Mouse (Mus musculus) thymus, postnatal 0 days (tissue): ENCODE measurements around the gene 2900011O08Rik. TPM values are rescaled to one million over a fixed set of nuclear protein-coding genes. Genes with fewer than 3 reads are reported as not detected.
A peak's percentile ranks its signal among the peaks of the same experiment; 100 is the strongest.

ENCODE experiments used
- DNase-seq: peaks from one replicate; pipeline ENCODE4 v3.0.0-alpha.2; 2015; ENCODE audit warnings: low spot score
- polyA plus RNA-seq: library from polyadenylated mRNA; unstranded; fragments of >200 nt; fragmentation: Nextera tagmentation; extraction: Ambion mirVana; gene quantifications from 2 replicates; pipeline ENCODE4 v1.2.1, GENCODE M21; 2015

Gene 2900011O08Rik
- polyA plus RNA-seq, 1 experiment from 2014 or later: 0.05 TPM

DNA sequence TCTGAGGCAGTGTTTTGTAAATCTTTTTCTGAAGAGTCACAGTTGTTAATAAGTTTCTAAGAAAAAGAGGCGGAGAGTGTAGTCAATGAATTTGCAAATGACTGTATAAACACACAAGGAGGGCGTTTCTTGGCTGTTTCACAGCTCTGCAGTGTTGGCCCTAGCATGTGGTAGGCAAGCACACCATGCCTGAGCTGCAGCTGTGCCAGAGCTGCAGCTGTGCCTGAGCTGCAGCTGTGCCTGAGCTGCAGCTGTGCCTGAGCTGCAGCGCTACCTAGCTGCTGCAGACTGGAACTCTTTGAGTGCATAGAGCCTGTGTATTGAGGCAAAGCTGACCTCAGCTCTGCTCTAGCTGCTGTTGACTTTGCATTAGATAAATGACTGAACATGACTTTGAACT lies 17.8 kb downstream of the 2900011O08Rik start:
- DNase-seq: peak; percentile 3

DNA sequence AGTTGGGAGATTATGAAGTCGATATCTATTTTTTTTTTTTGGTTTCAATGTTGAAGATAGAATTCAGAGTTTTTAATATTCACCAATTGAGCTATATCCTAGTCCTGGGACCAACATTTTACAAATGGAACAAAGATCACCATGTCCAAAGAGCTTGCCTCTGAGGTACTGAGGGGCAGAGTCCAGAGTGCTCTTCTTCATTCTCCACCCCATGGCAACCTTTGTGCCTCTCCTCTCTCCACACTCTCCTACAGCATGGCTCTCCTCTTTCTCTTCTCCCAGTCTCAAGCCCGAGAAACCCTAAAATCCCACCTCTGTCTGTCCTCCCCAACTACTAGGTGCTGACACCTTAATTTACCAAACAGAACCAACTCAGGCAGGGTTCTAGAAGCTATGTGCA lies 18.3 kb downstream of the 2900011O08Rik start:
- no peak for DNase-seq

DNA sequence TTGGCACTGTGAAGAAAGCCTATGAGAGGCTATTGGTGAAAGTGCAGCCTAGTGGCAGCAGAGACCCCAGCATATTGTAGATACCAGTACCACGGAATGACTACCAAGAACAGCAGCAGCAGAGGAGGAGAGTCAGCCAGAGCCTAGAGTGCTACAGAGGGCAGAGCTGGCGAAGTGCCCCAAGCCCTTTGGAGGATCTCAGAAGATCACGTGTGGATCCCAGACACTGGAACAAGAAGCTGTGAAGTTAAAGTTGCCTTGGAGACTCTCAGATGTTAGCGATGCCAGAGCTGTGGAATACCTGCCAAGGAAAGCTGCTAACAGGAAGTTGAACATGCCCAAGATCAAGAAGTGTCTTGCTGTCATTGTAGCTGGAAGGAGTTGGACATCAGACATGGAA lies 18.9 kb downstream of the 2900011O08Rik start:
- DNase-seq: no peak

DNA sequence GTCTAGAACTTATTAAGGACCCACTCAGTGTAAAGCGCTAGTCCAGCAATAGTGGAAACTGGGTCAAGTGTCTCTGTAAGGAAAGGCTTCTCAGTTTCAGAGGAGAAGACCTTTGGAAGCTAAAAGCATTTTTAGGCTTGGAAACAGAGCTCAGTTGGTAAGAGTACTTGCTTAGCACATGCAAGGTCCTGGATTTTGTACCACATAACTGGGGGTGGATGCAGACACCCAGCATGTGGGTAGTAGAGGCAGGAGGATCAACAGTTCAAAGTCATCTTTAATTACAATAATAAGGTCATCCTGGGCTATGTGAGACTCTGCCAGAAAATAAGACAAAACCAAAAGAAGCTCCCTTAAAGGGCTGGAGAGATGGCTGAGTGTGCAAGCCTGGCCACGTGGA lies 21.7 kb downstream of the 2900011O08Rik start:
- DNase-seq: no peak

DNA sequence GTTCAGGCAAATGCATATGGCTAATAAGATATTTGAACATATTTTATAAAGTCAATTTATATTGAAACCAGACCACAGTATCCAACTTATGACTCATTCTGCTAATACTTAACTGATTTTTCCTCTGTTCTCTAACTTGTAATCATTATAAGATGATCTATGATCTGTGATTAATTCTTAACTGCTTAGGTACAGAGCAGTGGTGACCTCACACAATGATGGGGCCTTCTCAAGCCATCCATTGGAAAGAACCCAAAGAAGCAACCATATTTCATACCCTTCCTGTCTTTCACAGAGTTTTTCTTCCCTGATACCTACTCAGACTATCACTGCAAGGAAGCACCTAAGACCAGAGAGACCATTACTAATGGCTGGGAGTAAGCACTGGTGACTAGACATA lies 22.3 kb downstream of the 2900011O08Rik start:
- DNase-seq: no peak

DNA sequence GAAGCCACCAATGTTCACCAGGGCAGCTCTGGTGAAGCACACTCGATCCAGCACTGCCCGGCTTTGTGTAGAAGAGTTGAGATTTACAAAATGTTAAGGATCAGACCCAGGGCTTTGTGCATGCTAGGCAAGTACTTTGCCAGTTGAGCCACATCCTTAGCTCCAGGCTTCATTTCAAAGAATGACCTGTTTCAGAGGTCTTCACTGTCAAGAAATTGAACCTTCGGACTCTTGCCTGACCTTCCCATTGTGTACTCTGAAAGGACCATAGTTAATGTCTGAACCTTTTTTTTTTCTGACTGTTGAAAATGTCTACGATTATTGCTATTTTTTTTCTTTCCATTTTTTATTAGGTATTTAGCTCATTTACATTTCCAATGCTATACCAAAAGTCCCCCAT lies 23.6 kb downstream of the 2900011O08Rik start:
- no peak for DNase-seq

DNA sequence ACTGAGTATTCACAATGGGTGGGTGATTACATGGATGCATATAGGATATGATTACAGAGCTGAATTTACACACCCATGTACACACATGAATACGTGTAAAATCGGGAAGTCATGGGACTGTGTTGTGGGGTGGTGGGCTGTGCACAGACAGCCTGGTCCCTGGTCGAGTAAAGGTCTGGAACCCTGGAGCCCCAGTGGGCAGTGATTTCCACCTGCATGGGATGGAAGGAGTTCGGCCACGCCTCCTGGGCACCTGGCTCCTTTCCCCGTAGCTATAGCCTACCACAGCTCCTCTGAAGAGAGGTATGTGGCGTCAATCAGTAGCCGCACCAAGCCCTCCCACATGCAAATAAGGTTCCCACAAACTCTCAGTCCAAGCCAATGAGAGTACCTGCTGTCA lies 30.9 kb downstream of the 2900011O08Rik start:
- DNase-seq: no peak

DNA sequence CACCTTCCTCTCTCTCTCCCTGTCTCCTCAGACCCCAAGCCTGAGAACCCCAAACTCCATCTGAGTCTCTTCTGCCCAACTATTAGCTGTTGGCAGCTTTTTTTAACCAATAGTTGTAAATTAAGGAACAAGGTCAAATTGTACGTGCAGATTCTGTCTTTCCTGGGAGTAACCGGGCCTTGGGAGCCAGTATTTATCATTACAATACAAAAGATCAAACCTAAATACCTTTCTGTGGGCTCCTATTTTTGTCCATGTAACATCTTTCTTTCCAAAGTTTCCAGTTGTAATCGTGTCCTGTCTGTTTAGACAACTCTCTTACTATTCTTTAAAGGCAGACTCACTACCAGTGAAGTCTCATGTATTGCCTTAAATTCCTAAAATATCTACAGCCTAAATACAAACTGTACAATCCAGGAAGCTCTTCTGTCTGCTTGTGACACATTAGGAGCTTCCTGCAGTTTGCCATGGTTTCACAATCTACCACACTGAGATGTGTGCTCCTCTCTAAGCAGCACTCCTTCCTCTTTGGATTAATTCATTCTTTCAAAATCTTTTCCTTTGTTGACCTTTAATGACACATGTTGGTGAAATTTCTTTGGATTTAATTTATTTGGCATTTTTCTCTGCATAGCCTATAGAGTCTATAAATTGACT lies 34.9 kb downstream of the 2900011O08Rik start:
- DNase-seq: no peak

DNA sequence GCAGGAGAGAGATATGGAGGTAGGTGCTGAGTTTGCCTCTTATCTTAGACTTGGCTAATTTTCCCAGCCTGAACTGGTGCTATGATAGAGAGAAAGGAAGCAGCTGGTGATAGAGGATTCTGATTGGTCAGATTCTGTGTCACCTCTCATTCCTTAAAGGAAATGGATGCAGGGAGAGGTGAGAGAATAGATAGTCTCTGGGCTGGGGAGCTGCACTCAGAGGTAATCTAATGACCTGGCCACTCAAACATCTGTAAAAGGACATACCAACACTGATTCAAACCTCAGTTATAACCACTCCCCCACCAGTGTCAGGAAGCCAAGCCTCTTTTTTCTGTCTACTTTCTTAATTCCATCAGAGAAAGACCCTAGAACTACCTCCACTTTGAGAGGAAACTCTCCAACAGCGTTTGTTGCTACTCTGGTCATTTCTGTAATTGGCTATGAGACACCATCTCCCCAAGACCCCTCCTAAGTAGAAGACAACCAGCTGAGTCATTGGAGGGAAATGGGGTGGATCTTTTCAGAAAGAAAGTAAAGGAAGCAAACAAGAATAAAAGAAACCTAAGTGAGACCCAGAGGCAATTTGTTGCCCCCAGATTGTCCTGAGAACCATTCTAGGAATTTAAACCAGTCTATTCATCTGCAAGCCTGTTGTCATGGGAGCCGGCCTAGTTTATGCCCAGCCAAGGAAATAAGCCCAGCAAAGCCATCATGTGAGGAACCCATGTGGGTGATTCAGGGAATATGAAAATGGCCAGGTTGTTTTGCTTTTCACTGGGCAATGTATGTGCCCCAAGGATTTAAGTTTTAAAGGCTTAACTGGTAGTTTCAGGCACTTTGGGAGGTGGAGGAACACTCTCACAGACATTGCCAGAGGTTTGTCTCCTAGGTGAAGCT lies 38.9 kb downstream of the 2900011O08Rik start:
- no peak for DNase-seq

DNA sequence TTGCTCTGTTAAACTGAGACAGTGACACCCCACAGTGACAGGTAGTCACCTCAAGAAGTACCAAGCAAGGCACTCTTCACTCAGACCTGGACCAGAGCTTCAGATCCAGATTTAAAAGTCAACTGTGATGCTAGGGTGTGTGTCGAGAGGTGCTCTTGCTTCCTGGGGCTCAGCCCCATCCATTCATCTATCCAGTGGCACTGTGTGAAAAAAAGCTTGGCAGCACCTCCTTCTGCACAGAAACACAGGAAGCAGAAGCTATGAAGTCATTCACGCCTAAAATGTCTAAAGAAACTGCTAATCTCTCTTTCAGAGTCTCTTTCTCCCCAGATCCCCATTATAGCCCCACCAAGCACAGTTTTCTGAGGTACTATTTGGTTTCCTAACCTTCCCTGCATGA lies 42.7 kb downstream of the 2900011O08Rik start:
- no peak for DNase-seq

DNA sequence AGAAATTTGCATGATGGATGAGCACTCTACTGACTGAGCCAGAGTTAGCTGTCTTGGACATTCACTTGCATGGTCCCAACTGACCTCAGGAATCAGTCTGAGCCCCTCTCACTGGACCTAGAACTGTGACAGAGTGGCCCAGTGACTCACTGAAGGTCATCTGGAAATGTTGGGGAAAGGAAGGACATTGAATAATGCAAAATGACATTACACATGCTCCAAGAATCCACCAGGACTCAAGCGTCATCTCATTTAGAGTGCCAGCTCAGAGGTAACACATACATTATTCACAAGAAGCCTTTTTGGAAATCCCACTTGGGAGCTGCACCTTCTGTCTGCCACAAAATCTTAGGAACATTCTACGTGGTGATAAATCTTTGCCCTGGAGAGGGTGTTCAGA lies 43.4 kb downstream of the 2900011O08Rik start:
- DNase-seq: no peak

DNA sequence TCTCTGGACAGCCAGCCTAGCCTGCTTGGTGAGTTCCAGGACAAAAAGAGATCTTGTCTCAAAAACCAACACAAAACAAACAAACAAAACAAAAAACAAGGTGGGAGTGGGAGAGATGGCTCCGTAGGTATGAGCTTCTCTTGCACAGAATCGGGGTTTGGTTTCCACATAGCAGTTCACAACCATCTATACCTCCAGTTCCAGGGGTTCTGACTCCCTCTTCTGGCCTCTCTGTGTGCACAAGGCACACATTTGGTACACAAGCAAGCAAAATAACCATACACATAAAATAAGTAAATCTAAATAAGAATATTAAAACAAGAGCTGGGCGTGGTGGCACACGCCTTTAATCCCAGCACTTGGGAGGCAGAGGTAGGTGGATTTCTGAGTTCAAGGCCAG lies 44.2 kb downstream of the 2900011O08Rik start:
- DNase-seq: no peak

DNA sequence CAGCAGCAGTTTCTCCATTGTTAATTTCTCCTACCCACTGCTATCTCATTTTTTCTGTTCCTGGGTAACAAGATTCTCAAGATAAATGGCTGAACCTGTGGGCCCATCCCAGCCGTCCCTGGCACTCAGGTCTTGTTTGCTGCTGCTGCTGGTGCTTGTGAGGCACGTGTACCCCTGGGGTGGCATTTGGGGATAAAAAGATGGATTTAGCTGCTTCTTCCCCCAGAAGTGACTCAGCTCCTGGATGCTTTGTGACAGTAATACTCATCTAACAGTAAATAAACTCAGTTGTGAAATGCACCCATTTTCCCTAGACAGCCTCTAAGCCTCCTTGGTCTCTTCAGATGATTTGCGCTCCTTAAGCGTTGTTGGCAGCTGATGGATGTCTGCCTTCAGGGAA lies 46.7 kb downstream of the 2900011O08Rik start:
- DNase-seq: no peak

DNA sequence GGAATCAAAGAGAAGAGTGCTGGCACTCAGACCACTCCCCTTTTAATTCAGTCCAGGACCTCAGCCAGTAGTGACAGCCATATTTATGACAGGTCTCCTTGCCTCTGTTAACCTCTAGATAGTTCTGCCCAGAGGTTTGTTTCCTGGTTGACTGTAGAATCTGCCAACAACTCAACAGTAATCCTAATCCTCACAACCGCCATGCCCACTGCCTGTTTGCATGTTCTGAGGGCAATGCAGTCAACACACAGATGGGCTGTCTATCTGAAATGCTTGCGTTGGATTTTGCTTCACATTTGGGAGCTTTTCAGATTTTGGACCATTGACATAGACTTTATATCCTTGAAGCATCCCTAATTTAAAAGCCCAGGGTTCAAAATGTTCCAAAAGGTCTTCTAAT lies 56.0 kb downstream of the 2900011O08Rik start:
- no peak for DNase-seq

DNA sequence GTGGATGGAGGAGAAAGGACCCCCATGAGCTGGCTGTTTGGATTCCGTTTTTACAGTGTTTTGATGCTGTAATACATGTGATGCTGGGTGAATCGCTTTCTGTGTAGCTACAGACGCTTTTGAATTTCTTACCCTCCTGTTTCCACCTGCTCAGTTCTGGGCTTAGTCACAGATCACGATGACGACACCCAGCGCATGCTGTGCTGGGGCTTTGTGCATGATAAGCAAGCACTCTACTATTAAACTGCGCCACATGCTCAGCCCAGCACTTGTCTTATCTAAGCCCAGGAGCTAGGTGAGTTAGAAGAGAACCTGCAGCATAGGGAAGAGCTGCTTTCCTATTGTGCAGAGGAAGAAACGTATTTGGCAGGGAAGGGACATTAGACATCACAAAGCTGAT lies 58.3 kb downstream of the 2900011O08Rik start:
- DNase-seq: no peak

DNA sequence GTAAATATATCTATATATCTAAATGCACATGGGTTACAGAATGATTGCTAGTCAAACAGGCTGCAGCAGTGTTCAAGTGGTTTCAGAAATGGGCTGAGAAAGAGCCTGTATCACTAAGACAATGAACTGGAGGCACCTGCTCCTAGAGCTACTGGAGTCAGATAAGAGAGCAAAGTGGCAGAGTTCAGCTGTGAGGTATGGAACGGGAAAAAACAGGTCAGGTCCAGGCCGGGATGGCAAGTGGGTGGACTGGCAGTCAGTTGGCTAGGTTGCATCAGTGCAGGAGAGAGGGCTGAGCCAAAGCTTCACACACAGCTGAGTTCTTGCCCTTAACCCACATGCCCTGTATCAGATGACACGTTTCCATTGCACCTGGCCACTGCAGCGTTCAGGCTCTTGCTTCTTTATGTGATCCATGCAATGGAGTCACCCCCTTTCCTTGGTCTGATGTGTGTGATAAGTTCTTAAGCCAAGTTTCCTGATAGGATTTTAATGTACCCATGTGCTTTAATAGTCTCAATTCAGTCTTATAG lies 59.9 kb downstream of the 2900011O08Rik start:
- DNase-seq: no peak

DNA sequence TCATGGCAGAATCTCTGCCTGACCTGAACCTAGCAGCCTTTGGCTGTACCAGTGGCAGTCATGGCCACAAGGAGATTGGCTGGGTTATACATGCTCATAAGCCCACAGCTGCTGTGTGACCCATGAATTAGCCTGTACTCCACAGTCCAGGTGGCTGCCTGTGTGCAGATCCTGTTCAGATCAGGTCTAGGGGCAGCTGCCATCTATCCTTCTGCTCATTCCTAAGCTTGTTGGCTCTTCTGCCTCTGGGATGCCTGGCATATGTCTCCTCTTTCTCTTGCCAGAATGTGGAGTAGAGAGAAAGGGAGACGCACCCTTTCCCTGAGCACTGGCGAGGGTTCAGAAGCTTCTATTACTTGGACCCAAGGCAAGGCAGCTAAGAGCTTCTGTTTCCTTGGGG lies 65.8 kb downstream of the 2900011O08Rik start:
- no peak for DNase-seq

DNA sequence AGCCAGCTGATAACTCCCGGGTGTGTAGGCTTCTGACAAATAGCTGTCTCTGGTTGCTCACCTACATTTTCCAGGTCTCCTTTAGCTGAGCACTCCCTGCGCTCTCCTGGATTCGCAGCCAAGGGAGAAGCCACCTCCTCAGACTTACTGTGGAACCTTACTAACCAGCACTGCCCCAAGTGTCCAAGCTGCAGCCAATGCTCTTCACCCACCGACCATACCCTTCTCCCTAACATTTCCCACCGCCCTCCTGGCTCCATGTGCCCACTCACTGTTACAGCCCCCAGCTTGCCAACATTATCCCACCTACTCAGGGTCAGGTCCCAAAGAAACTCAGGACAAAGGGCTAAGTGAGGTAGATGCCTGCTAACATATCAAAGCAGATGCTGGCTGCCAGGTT lies 66.7 kb downstream of the 2900011O08Rik start:
- DNase-seq: no peak

DNA sequence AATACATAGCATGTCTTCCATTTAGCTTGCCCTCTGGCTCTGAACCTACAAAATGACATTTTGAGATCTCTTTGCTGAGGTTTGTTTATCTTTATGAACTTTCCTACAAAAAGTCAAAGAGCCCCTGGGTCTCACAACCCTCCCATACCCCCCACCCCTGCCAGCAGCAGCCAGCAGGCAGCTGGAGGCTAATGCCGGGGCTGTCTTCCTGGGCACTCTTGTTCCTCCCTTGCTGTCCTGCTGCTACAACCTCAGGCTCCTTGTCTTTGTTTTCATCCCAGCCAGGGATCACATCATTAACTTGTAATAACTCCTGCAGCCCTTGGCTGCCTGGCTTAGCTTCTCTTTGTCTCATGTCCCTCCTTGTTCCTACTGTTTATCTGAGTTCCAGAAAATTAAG lies 68.9 kb downstream of the 2900011O08Rik start:
- DNase-seq: no peak

DNA sequence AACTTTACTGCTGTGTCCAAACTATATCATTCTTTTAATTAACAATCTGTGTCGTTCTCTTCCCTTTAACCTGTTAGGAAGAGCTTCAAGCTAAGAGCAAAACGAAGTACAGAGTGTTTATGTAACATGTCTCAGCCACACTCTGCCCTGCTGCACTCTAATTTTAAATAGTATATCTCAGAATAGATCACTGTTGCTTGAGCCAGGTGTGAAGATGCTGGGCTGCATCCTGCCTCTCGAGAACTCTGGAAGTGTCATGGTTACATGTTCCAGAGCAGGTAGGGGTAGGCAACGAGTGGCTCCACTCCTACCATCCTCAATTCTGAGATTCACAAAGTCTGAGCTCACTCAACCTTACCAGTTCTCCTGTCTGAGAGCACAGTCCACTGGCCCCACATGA lies 70.3 kb downstream of the 2900011O08Rik start:
- no peak for DNase-seq

DNA sequence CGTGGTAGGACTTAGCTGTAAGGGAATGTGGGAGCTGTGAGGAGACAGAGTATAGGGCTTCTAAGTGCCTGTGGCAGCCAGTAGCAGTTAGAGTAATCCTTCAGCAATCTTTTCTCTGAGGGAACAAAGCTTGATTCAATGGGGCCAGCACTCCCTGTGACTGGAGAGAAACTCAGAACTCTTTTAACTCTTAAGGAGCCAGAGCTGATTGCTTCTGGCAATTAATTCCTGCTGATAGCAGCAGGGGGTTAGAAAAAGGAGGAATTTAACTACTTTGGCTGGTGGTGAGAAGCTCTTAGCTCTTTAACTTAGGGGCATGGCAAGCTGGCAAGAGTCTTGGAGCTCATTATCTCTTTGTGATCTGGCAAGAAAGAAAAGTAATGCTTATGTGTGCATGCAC lies 72.1 kb downstream of the 2900011O08Rik start:
- no peak for DNase-seq

DNA sequence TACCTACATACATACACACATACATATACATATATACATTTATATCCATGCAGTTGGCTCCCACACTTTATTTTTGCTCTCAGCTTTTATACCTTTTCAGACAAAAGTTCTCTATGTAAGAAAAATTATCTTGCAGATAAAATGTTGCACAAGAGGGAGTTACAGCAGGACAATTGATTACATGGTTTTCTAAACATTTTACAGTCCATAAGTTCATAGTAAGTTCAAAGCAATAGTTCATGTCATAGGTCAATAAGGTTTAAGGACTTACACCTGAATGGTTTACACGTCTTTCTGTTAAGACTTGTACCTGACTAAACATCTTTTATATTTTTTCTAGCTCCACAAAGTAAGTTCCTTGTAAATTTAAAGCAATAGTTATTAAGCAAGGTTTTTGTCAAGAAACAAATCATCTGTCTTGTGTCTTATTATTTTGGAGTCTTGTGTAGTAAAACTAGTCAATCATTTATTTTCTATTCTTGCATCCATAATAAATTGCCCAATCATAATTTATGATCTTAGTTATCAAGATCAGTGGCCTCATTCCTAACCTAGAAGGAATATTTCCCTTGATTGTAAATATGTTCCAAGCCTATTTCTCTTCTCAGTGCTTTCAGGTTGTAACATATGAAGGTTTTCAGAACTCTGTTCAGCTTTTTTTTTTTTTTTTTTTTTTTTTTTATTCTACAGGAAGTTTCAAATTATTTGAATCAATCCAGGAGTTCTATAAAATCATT lies 72.9 kb downstream of the 2900011O08Rik start:
- DNase-seq: no peak
